Mouse (Mus musculus): ENCODE measurements at regions not wholly inside any gene's neighbourhood (a gene's known extent, or its start where the extent isn't known, plus 50 kb on each side); places are given as distances from the start of the nearest gene placed in this dataset.
A peak's percentile ranks its signal among the peaks of the same experiment; 100 is the strongest.

GRCm38 (mm10) chr13:28898900-28899299, 54.6 kb downstream of the Sox4 start:
- no peak for DNase-seq (ENCODE audit: low spot score)

DNA sequence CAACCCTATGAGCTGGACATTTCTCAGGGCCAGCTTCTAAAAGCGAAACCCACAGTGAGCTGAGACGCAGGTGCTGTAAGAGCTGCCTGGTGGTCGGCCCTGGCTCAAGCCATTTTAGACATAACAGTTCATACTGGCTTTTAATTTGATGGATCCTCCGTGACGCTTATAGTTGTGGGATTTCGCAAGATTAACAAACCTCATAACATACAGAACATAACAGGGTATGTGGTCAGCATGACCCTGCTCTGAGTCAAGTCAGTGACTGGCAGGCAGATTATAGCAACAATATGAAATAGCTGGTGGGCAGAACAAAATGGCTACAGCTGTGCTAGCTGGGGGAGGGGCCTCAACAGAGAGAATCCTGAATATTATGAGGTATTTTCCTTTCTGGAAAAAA, 60.6 kb downstream of the Sox4 start:
- no peak for DNase-seq (ENCODE audit: low spot score)

GRCm38 (mm10) chr13:28887098-28887497, 66.4 kb downstream of the Sox4 start:
- no peak for DNase-seq (ENCODE audit: low spot score)

DNA sequence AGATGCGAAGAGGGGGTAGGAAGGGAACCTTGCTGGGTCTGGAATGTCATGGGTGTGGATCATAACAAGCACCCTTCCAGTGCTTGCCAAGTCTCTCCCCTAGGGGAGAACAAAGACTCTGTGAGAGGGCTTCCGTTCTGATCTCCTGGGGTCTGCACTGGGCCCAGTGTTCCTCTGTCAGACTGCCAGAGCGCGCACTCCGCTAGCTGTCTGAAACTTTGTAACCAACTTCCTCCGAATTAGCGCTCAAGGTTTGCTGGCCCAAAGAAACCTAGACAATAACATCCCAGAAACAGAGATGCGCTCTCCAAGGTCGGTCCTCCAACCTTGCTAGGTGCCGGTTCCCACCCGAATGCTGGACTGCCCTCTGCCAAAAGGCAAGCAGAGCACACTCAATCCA, 66.8 kb downstream of the Sox4 start:
- DNase-seq (ENCODE audit: low spot score) = peak; percentile 49

- peak; percentile 52 for DNase-seq (ENCODE audit: low spot score)
Measured at GRCm38 (mm10) chr13:28885083-28886037, 68.2 kb downstream of the Sox4 start.

DNA sequence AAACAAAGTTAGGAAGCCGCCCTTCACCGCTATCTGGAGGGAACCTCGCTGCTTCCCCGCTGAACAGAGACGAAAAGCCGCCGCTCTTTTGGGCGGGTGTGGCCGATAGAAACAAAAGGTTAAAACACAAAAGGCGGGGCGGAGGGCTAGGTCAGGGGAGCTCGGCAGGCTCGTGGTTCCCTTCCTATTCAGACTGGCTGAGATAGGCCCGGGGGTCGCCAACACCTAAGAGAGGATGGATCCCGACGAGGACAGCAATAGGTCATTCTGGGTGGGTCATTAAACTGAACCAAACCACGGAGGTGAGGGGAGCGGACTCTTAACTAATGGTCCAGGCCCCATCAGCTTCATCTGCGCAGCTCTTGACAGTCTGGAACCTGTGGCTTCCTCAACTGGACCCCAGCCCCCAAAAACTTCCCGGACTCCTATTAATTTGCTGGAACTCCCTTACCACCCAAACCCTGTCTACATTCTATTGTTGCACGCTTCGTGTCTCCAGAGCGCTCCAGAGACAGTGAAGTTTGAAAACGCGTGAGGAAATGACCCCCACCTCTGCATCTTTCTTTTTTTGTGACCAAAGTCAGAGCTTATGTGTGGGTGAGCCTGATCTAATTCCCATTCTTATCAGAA, 69.2 kb downstream of the Sox4 start:
- DNase-seq (ENCODE audit: low spot score) = peak; percentile 52

DNA sequence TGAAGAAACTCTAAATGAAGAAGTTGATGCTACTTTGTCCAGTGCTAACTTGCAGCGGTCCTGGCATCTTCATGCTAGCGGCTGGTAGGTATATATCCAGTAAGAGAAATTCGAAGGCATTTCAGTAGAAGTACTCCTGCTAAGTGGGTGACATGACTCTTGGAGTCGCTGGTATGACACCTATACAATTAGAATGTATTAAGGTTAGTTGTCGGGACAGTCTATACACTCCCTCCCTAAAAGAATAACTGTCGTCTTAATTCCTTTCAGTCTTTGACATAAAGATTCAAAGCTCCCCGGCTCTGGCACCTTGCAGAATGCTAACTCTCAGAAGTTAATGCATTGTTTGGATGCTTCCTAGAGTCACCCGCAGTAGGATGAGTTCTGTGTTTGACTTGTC, 70.1 kb downstream of the Sox4 start:
- no peak for DNase-seq (ENCODE audit: low spot score)

GRCm38 (mm10) chr13:28880888-28881287, 72.6 kb downstream of the Sox4 start:
- no peak for DNase-seq (ENCODE audit: low spot score)

DNA sequence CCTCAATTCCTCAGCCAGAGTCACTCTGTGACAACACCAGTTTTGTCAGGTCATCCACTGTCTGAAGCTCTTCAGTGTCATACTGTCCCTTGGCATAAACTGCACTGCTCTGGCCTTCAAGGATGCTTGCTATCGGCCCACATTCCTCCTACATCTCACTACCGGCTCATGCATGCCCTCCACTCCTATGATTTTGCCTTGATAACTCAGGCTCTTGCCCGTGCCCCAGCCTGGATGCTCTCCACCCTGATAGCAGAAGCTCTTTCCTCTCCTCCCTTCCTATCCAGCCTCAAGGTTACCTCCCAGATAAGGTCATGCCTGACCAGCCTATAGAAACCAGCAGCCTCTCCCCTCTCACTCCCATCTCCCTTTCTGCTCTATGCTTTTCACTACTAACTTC, 74.8 kb downstream of the Sox4 start:
- no peak for DNase-seq (ENCODE audit: low spot score)

- DNase-seq (ENCODE audit: low spot score) = no peak
Measured at GRCm38 (mm10) chr13:28876771-28877170, 76.7 kb downstream of the Sox4 start.

DNA sequence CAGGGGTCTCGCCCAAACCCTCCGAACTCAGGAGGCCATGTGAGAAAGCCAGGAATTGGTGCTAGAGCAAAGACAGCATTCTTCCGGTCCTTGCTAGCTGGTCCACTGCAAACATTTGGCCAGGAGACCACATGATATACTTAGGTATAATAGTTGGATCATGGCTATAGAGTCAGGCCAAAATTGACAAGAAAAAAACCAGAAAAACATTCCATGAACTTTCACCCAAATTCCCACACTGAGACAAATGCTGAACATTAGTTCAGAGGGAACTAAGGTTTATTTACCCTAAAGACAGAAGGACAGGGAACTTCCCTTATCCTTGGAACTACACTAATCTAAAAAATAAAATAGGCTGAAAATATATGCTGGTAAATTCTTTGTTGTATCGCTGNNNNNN, 82.8 kb downstream of the Sox4 start:
- no peak for DNase-seq (ENCODE audit: low spot score)

DNA sequence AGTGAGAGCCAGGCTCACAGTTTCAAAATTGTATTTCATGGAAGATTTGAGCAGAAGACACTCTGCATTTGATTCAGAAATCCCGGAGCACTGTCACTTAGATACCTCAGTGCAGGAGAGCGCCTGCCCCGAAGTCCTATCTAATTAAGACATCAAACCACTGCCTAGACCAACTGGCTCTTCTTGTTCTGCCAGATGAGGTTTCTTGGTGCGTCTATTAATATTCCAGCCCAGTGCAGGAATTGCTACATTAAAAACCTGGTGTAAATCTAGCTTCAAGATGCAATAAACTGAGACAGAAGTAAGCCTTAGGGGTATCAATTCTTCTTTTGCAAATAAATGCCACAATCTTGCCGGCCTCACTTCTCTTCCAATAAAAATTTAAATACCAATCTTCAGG, 86.3 kb downstream of the Sox4 start:
- no peak for DNase-seq (ENCODE audit: low spot score)

DNA sequence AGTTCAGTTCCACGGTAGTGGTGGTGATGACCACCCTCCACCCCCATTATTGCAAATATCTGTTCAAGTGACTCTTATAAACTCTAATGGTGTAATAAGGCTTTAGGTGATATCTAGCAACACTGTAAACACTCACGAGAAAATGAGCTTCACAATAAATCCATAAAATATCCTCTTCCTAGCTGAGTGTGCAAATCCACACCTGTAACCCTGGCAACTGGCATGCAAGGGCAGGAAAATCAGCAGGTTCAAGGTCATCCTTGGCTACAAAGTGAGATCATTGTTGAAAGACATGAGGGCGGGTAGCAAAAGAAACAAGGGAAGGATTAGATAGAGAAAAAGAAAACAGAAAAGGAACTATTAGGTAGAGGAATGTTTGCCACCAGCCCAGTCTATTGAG, 86.8 kb downstream of the Sox4 start:
- DNase-seq (ENCODE audit: low spot score) = no peak

DNA sequence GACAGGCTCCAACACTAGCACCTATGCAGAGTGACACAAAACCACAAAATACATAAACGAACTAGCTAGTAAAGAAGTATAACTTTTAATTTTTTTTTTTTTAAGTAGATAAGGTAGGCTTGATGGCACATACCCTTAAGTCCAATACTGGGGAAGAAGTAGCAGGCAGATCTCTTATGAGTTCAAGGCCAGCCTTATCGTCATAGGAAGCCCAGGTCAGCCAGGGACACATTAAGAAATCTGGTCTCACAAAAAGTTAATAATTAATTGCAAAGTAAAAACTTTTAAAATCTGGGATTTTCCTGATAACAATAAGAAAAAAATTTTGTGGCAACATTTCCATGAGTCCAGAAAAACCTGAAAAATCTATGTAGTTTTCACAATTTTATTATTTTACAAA, 92.9 kb downstream of the Sox4 start:
- no peak for DNase-seq (ENCODE audit: low spot score)

- DNase-seq (ENCODE audit: low spot score) = no peak
Measured at GRCm38 (mm10) chr13:28859829-28860427, 93.6 kb downstream of the Sox4 start.

DNA sequence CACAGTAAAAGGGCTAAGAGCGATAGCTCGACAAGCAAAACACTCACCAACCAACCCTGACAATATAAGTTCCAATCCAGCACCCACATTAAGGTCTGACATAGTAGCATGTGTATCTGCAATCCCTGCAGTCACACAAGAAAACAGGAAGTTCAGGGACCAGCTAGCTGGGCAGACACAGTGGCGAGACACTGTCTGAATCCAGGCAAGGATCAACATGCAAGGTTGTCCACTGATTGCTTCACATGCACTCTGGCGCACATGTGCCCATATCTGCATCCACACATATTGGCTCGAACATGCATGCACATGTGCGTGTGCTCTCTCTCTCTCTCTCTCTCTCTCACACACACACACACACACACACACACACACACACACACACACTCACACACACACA, 95.5 kb downstream of the Sox4 start:
- no peak for DNase-seq (ENCODE audit: low spot score)

- DNase-seq (ENCODE audit: low spot score) = no peak
Measured at GRCm38 (mm10) chr13:28857201-28857600, 96.3 kb downstream of the Sox4 start.

- DNase-seq (ENCODE audit: low spot score) = no peak
Measured at GRCm38 (mm10) chr13:28856472-28856871, 97.0 kb downstream of the Sox4 start.

DNA sequence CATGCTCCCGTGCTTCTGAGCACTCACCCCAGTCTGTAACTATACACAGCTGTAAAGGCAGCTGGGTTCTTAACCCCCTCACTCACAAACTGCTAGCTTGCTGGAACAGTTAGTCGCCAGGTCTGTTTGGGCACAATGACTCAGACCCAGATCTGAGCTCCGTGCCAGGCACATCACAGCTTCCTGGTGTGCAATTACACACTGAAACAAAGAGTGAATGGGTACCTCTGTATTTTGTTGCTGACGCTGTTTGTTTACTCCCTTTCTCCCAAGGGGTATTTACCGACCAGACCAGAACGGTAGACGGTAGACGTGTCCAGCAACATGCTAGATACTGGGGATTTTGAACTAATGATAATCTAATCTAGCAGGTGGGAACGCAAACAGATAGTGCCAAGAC, 99.3 kb downstream of the Sox4 start:
- DNase-seq (ENCODE audit: low spot score) = no peak

- DNase-seq (ENCODE audit: low spot score) = no peak
Measured at GRCm38 (mm10) chr13:28848305-28848704, 105.2 kb downstream of the Sox4 start.

DNA sequence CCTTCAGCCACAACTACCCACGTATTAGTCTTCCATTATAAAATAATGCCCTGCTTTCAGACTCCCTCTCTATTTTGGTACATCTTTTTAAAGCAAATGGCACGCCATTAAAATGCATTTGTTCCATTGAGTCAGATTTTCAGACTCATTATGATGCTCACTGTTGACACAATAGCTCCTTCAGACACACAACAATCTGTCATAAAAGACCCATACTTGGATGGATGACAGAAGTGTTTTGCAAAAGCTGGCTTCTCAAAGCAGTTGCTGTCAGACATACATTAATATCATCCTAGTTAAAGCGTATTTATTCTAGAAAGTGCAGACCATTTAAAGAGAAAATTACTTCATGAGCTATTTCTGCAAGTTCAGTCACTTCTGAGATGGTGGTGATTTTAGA, 106.0 kb downstream of the Sox4 start:
- no peak for DNase-seq (ENCODE audit: low spot score)

- DNase-seq (ENCODE audit: low spot score) = no peak
Measured at GRCm38 (mm10) chr13:28844495-28844894, 109.0 kb downstream of the Sox4 start.

DNA sequence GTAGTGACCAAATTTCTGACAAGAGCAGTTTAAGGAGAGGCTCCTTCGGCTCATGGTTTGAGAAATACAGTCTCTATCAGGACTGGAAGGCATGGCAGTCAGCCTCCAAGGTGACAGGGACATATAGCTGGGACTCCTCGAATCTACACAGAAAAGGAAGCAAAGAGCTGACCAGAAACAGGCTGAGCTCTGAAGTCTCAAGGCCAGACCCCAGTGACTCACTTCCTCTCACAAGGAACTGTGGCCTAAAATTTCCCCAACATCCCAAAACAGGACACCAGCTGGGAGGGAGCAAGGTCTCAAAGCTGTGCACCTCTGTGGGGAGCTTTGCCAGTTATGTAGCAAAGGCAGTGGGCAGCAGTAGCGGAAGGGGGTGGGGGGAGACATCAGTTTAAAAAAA, 110.7 kb downstream of the Sox4 start:
- DNase-seq (ENCODE audit: low spot score) = no peak
